Mouse (Mus musculus) hindbrain, embryonic 10.5 days (tissue): ENCODE measurements at regions not wholly inside any gene's neighbourhood (a gene's known extent, or its start where the extent isn't known, plus 50 kb on each side); places are given as distances from the start of the nearest gene placed in this dataset.

Experiments used
- DNase-seq: peaks from one replicate; pipeline ENCODE4 v3.0.0-alpha.2; 2017; ENCODE audit warnings: low spot score
- H3K27ac ChIP-seq: fragments of 300-500 bp; sonication (generic); 2 replicates; pipeline ENCODE4 v1.5.1; 2016; ENCODE audit warnings: mild to moderate bottlenecking, moderate library complexity
- H3K27me3 ChIP-seq: fragments of 300-500 bp; sonication (generic); 2 replicates; pipeline ENCODE4 v1.6.1; 2016; ENCODE audit warnings: mild to moderate bottlenecking; ENCODE audit not compliant: poor library complexity, insufficient read depth, severe bottlenecking
- H3K36me3 ChIP-seq: fragments of 300-500 bp; sonication (generic); 2 replicates; pipeline ENCODE4 v1.6.1; 2016; ENCODE audit warnings: mild to moderate bottlenecking, moderate library complexity
- H3K4me1 ChIP-seq: fragments of 300-500 bp; sonication (generic); replicated peaks from 2 replicates; pipeline ENCODE4 v1.6.1; 2016; ENCODE audit warnings: mild to moderate bottlenecking
- H3K4me3 ChIP-seq: fragments of 300-500 bp; sonication (generic); 2 replicates; pipeline ENCODE4 v1.5.1; 2016; ENCODE audit warnings: mild to moderate bottlenecking, moderate library complexity
- H3K9me3 ChIP-seq: fragments of 300-500 bp; sonication (generic); 2 replicates; pipeline ENCODE4 v1.6.1; 2016; ENCODE audit warnings: mild to moderate bottlenecking, moderate library complexity
- WGBS: fragments of 180-500 bp; shearing (Covaris S2); methylation state at CpG from one replicate; pipeline ENCODE4 v1.1.7; 2016; 5-methylcytosine and 5-hydroxymethylcytosine counted together

DNA sequence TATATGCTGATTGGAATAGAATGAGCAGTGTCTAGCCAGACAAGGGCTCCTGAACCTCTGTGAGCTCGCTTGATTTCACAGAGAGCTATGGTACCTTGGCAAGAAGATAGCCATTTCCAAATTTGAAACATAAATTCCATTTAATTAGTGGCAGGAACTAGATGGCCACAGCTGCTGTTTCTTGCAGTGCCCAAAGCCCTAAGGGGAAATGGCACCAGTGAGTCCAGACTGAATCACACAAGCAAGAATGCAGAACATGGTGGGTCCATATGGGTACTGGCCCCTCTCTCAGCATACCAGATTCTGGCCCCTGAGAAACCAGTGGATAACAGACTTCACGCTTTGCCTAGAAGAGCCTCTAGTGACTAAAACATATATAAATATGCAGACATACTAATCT is 246.2 kb upstream of the Kirrel3 start:
- Histone ChIP-seq H3K36me3 (no peaks in the 10 kb centered on the region), H3K27me3 (no peaks in the 10 kb centered on the region), H3K4me3 (no peak overlapping the region), H3K27ac (no peak overlapping the region), H3K4me1 (no peaks in the 10 kb centered on the region), H3K9me3 (no peaks in the 10 kb centered on the region)
- 94% methylated on average over 2 of the region's 2 CpGs for WGBS
- DNase-seq = no peak

DNA sequence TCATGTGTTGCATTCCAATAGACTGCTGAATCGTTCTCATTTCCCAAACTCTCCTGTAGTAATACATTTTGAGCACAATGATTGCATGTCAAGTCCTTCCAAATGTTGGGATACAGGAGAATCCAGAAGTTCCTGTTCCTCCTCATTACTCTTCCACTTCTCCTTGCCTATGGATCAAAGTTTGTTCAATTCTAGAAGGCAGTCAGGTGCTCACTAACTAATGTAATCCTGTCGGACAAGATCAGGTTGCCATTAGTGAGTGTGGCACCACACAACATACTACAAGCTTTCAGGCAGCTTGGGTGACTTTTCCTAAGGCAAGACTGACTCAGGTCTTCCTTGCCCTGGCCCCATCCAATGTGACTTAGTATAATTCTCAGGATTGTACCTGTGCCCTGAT is 242.0 kb upstream of the Kirrel3 start:
- no peaks in the 10 kb centered on the region for H3K4me1 ChIP-seq
- H3K27ac ChIP-seq = no peak overlapping the region
- H3K9me3 ChIP-seq = no peaks in the 10 kb centered on the region
- DNase-seq = no peak
- no peaks in the 10 kb centered on the region for H3K27me3 ChIP-seq
- 88% methylated on average over 2 of the region's 2 CpGs for WGBS
- H3K4me3 ChIP-seq = no peak overlapping the region
- H3K36me3 ChIP-seq = no peaks in the 10 kb centered on the region

DNA sequence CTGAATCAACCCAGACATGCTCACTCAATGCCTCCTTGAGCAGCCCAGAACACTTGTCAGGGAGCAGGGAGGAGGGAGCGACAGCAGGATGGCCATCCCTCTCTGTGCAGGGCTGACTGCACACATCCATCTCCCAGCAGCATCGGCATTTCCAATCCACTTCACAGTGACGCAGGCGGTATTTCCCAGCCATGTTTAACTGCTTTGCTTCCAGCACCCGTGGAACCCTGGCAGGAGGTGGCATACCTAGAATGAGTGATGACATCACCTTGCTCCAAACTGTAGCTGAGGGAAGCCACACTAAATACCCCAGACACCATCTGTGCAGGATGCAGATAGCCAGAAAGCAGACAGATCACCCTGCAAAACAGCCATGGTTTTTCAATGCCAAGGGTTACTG is 241.1 kb upstream of the Kirrel3 start:
- no peak overlapping the region for H3K27ac ChIP-seq
- no peak for DNase-seq
- H3K4me3 ChIP-seq = no peak overlapping the region
- H3K27me3 ChIP-seq = no peaks in the 10 kb centered on the region
- H3K9me3 ChIP-seq = no peaks in the 10 kb centered on the region
- H3K4me1 ChIP-seq = no peaks in the 10 kb centered on the region
- H3K36me3 ChIP-seq = no peaks in the 10 kb centered on the region
- WGBS = 84% methylated on average over 5 of the region's 5 CpGs

DNA sequence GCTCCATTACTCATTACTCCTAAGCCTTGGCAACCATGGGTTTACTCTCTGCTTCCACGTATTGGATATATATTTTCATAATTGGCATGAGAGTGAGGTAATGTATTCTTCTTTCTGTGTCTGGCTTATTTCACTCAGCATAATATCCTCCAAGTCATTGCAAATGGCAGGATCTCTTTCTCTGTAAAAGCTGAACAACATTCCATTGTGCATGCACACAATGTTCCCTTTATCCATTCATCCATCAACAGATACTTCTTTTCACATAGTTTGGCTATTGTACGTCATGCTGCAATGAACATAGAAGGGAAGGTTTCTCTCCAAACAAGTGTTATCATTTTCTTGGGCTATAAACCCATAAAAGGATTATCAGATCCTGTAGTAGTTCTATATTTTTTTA is 232.9 kb upstream of the Kirrel3 start:
- Histone ChIP-seq H3K9me3 (no peaks in the 10 kb centered on the region), H3K27me3 (no peaks in the 10 kb centered on the region), H3K27ac (no peak overlapping the region), H3K4me1 (no peaks in the 10 kb centered on the region), H3K4me3 (no peak overlapping the region), H3K36me3 (no peaks in the 10 kb centered on the region)
- WGBS = 71% methylated on average over 2 of the region's 2 CpGs
- no peak for DNase-seq

DNA sequence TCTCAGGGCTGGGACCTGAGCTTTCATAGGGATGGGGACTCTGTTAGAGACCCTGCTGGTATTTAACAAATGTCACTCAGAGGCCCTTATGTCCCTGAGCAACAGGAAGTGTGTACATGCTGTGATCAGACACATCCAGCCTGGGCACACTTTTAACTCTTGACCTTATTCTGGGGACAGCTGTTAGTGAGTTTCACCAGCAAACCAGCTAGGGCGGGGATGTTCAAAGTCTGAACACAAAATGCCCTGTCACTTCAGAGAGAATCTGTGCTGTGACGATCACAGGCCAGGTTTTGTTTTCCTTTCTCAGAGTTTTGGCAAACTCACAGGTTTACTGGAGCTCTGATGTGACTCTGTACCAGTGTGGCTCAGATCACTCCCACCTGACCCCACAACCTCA is 227.2 kb upstream of the Kirrel3 start:
- no peaks in the 10 kb centered on the region for H3K9me3 ChIP-seq
- H3K36me3 ChIP-seq = no peaks in the 10 kb centered on the region
- DNase-seq = no peak
- H3K27me3 ChIP-seq = no peaks in the 10 kb centered on the region
- WGBS = 53% methylated on average over 2 of the region's 2 CpGs
- H3K27ac ChIP-seq = no peak overlapping the region
- no peaks in the 10 kb centered on the region for H3K4me1 ChIP-seq
- H3K4me3 ChIP-seq = no peak overlapping the region

DNA sequence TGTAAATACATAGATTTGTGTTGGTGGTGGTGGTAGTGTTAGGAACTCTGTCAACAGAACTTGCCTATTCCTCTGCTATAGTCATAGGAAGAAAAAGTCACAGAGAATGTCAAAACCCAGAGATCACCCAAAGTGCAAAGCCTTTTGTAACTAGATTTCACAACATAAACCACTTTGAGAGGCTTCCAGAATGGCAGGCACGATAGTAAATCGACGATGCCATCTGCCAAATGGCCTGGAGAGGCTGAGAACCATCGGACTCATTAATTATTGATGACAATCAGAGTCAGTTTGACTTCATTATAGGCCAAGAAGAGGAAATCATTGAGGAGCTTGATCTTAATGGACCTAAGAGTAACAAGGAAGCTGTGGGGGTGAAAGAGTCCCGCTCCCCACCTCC is 207.6 kb upstream of the Kirrel3 start:
- no peak for DNase-seq
- H3K27ac ChIP-seq = no peak overlapping the region
- H3K9me3 ChIP-seq = no peaks in the 10 kb centered on the region
- H3K4me1 ChIP-seq = peaks cover 13% of the 10 kb centered on the region
- WGBS = 85% methylated on average over 5 of the region's 5 CpGs
- no peaks in the 10 kb centered on the region for H3K27me3 ChIP-seq
- H3K4me3 ChIP-seq = no peak overlapping the region
- no peaks in the 10 kb centered on the region for H3K36me3 ChIP-seq

DNA sequence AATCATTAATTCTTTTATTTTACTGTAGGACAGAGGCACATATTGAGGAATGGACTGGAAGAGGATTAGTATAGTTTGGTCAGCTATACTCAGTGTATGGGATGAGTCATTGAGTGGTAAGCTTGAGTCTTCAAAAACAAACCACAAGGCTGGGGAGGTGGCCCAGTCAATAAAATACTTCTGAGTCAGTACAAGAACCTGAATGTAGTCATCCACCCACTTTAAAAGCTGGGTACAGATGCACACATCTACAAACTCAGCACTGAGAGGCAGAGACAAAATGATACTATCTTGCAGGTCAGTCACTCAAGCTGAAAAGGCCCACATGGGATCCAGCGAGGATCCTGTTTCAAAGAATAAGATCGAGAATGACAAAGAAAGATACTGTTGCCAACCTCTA is 206.3 kb upstream of the Kirrel3 start:
- Histone ChIP-seq H3K36me3 (no peaks in the 10 kb centered on the region), H3K4me3 (no peak overlapping the region), H3K9me3 (no peaks in the 10 kb centered on the region), H3K27ac (no peak overlapping the region), H3K27me3 (no peaks in the 10 kb centered on the region), H3K4me1 (peaks cover 13% of the 10 kb centered on the region)
- 73% methylated on average over 2 of the region's 2 CpGs for WGBS
- no peak for DNase-seq

DNA sequence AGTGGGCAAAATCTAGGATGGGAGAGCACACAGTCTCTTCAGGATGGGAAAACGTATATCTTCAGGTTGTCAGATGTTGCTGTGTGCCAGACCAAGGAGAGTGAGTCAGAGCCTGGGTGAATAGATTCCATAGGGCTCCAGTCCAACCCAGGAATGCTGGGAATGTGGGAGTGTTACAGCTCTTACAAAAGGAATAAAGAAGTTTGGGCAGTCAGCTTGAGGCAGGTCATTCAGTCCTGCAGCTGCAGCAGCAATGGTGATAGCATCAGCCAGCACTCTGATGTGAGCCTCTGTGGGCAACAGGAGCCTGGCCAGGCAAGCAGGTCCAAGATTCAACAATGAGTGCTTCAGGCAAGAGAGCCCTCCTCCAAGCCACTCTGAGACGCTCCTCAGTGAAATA is 205.8 kb upstream of the Kirrel3 start:
- Histone ChIP-seq H3K27ac (peak overlapping the region; percentile 40; the same call in 1 of the 2 replicates), H3K4me3 (no peak overlapping the region), H3K4me1 (peaks cover 13% of the 10 kb centered on the region), H3K27me3 (no peaks in the 10 kb centered on the region), H3K36me3 (no peaks in the 10 kb centered on the region), H3K9me3 (no peaks in the 10 kb centered on the region)
- WGBS = 35% methylated on average over 2 of the region's 2 CpGs
- DNase-seq = no peak

DNA sequence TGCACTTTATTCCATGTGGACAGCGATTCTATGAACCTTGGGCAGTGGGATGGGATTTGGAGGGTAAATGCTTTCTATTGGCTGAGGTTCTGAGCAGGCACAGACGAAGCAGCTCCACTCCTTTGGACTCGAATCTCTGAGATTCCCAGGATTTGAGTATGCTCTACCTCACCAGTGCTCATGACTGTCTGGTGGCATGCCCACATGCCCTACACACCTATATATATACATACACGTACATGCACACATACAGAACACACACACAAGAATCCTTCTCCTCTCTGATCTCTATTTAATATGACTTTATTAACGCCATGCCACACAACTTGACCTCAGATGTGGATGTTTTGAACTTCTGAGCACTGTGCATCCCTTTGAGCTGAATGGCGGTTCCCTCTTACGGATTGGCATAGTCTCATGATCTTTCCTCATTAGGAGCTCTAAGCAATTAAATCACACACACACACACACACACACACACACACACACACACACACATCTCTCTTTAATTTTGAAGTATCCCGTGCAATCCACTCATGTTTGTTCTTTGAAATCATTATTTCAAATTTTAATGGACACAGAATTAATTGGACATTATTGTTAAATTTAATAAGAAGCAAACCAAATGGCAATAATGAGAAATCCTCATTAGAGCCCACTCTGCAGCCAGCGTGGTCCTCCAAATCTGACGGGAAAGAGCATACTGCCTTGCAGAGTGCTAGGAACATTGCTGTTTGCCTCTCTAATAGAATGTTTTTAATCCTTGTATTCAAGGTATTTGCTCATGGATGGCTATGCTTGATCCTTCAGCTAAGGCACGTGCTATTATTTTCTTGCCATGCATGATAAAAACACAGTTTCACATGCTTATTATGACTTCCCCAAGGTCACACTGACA is 205.1 kb upstream of the Kirrel3 start:
- Histone ChIP-seq H3K4me3 (no peak overlapping the region), H3K36me3 (no peaks in the 10 kb centered on the region), H3K4me1 (peaks cover 13% of the 10 kb centered on the region), H3K27ac (peak overlapping the region; percentile 40; the same call in 1 of the 2 replicates), H3K9me3 (no peaks in the 10 kb centered on the region), H3K27me3 (no peaks in the 10 kb centered on the region)
- no peak for DNase-seq
- WGBS = 80% methylated on average over 11 of the region's 11 CpGs

DNA sequence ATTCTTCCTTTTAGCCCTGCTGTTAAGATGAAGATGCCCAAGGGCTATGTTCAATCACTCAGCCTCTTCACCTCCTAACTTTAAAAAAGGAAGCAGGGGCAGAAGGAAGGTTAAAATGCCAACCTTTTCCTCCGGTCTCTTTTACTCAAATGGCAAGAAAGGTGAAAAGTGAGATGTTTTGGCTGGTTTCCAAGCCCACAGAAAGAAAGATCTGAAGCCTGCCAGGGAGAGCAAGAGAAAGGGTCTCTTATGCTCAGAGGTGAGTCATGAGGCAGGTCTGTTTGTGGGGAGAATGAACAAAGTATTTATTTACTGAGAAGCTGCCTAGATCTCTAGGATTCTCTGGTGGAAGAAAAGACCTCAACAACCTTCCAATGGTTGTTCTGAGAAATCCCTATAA is 162.1 kb upstream of the Kirrel3 start:
- DNase-seq = no peak
- no peaks in the 10 kb centered on the region for H3K27me3 ChIP-seq
- WGBS = 72% methylated on average over 1 of the region's 1 CpGs
- H3K9me3 ChIP-seq = no peaks in the 10 kb centered on the region
- no peaks in the 10 kb centered on the region for H3K36me3 ChIP-seq
- H3K4me3 ChIP-seq = no peak overlapping the region
- no peaks in the 10 kb centered on the region for H3K4me1 ChIP-seq
- no peak overlapping the region for H3K27ac ChIP-seq

DNA sequence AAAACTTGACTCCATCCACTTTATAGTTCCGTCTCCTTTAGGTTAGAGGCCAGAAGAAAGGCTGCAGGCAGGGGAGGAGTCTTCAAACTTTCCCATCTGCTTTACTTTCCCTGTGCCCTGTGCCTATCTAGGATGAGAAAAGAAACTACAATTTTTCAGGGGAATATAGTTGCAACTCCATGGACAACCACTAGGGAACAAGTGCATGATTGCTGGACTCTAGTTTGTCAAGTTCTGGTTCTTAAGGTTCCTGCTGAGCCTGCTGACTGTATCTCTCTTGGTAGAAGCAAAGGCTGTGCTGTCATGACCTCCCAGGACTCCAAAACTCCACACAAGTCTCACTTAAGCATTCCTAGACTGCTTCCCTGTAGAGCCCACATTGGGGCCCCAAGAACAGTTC is 157.0 kb upstream of the Kirrel3 start:
- Histone ChIP-seq H3K27ac (no peak overlapping the region), H3K9me3 (no peaks in the 10 kb centered on the region), H3K4me1 (no peaks in the 10 kb centered on the region), H3K36me3 (no peaks in the 10 kb centered on the region), H3K27me3 (no peaks in the 10 kb centered on the region), H3K4me3 (no peak overlapping the region)
- 83% methylated on average over 1 of the region's 1 CpGs for WGBS
- DNase-seq = no peak

DNA sequence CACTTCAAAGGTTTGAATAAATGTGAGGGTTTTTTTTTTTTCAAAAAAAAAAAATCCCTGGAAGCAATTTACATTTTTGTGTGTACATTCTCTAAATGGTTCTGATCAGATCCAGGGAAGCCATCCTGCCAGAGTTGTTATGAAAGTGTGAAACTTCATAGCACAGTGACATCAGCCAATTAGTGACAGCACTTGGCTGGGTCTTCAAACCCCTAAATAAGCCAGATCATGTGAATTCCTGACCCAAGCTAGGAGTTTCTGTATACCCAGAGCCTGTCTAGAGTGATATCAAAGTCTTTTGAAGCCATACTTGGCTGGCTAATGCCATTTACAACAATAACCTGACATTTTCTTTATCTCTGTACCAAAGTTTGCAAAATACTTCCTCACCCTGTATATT is 151.6 kb upstream of the Kirrel3 start:
- Histone ChIP-seq H3K27me3 (no peaks in the 10 kb centered on the region), H3K27ac (no peak overlapping the region), H3K9me3 (no peaks in the 10 kb centered on the region), H3K4me1 (no peaks in the 10 kb centered on the region), H3K4me3 (no peak overlapping the region), H3K36me3 (no peaks in the 10 kb centered on the region)
- no peak for DNase-seq

DNA sequence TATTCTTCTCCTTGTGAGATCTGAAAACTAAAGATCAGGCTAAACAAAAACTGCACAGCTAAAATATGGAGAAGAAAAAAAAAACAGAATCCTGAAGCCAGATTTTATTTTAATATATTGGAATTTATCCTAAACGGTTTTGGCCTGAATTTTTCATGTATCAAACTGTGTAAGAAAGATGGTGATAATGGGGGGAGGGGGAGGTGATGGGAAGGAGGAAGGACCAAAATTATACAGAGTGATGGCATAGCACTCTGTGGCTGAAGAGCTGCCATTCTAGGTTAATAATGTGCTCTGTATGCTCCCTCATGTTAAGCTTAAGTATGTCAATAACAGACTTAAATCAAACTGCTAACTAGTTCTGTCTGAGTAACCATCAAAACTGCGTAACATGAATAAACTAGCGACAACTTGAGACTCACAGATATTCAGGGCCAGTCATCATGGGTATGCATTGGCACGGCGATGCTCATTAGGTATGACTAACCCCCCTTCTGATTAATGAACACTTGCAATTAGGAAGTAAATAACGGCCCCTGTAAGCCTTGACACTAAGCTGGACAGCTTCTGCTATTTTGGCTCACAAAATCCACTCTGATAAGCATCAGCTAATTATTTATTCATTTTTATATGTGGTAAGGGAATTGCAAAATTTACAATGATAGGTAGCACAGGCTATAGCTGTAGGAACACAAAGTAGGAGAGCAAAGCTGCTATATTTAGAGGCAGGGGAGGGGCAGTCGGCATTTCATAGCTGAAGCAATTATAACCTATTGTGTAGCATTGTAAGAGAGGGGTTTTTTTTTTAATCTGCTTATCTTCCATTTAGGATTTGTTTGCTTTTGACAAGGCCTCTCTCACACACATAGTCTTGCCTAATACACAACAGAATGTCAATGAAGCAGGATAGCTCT is 150.9 kb upstream of the Kirrel3 start:
- Histone ChIP-seq H3K36me3 (no peaks in the 10 kb centered on the region), H3K4me1 (no peaks in the 10 kb centered on the region), H3K4me3 (no peak overlapping the region), H3K27ac (no peak overlapping the region), H3K9me3 (no peaks in the 10 kb centered on the region), H3K27me3 (no peaks in the 10 kb centered on the region)
- 87% methylated on average over 7 of the region's 7 CpGs for whole genome bisulfite sequencing
- DNase-seq = no peak
